Mouse (Mus musculus) kidney, postnatal 0 days (tissue): ENCODE measurements around the gene Agtpbp1. TPM values are rescaled to one million over a fixed set of nuclear protein-coding genes. Genes with fewer than 3 reads are reported as not detected.

Source experiments
- ATAC-seq: fragments of 200-750 bp; cut with Nextera tagmentation; replicated peaks from 2 replicates; pipeline ENCODE4 v1.8.0; 2017; ENCODE audit warnings: low read depth, moderate number of reproducible peaks, moderate TSS enrichment, moderate library complexity; ENCODE audit not compliant: low FRiP score
- DNase-seq: peaks from one replicate; pipeline ENCODE4 v3.0.0-alpha.2; 2016; ENCODE audit warnings: low spot score
- H3K27ac ChIP-seq: fragments of 300-500 bp; sonication (generic); 2 replicates; pipeline ENCODE4 v1.5.1; 2014; ENCODE audit warnings: mild to moderate bottlenecking
- H3K27me3 ChIP-seq: fragments of 300-500 bp; sonication (generic); 2 replicates; pipeline ENCODE4 v1.6.1; 2014; ENCODE audit warnings: low read length, mixed read lengths; ENCODE audit not compliant: insufficient read depth
- H3K36me3 ChIP-seq: fragments of 300-500 bp; sonication (generic); 2 replicates; pipeline ENCODE4 v1.6.1; 2014; ENCODE audit warnings: low read length, mixed read lengths; ENCODE audit not compliant: insufficient read depth
- H3K4me1 ChIP-seq: fragments of 300-500 bp; sonication (generic); replicated peaks from 2 replicates; pipeline ENCODE4 v1.6.1; 2014; ENCODE audit warnings: antibody characterized with exemption, low read length, mixed read lengths; ENCODE audit not compliant: insufficient read depth
- H3K4me2 ChIP-seq: fragments of 300-500 bp; sonication (generic); 2 replicates; pipeline ENCODE4 v1.6.1; 2014; ENCODE audit warnings: mild to moderate bottlenecking, low read length, moderate library complexity, mixed read lengths
- H3K4me3 ChIP-seq: fragments of 300-500 bp; sonication (generic); replicated peaks from 2 replicates; pipeline ENCODE4 v1.5.1; 2014; ENCODE audit warnings: low read depth, low read length
- H3K9ac ChIP-seq: fragments of 300-500 bp; sonication (generic); 2 replicates; pipeline ENCODE4 v1.6.1; 2014; ENCODE audit warnings: low read depth, low read length
- H3K9me3 ChIP-seq: fragments of 300-500 bp; sonication (generic); replicated peaks from 2 replicates; pipeline ENCODE4 v1.6.1; 2016; ENCODE audit warnings: low read length, inconsistent platforms, mixed read lengths
- CTCF ChIP-seq: IDR thresholded peaks from 2 replicates; pipeline ENCODE4 v1.5.1; 2016; ENCODE audit warnings: antibody characterized with exemption, low read depth, mild to moderate bottlenecking, moderate library complexity
- WGBS: fragments of 180-500 bp; shearing (Covaris S2); extraction: QIAGEN DNeasy Blood & Tissue Kit; methylation state at CpG from one replicate; pipeline ENCODE4 v1.1.7; 2014; 5-methylcytosine and 5-hydroxymethylcytosine counted together
- polyA plus RNA-seq: library from polyadenylated mRNA; unstranded; fragments of >200 nt; fragmentation: Nextera tagmentation; extraction: Ambion mirVana; gene quantifications from 2 replicates; pipeline ENCODE4 v1.2.1, GENCODE M21; 2015

Gene Agtpbp1
- polyA plus RNA-seq, 1 experiment from 2014 or later = 10.1 TPM

GRCm38 (mm10) chr13:59447130-59447529 is 137.9 kb downstream of the Agtpbp1 start:
- Histone ChIP-seq H3K4me3 (no peak overlapping the region), H3K36me3 (no peaks in the 10 kb centered on the region), H3K27me3 (no peaks in the 10 kb centered on the region), H3K9ac (no peak overlapping the region), H3K27ac (no peak overlapping the region), H3K4me2 (no peak overlapping the region), H3K9me3 (no peaks in the 10 kb centered on the region), H3K4me1 (no peaks in the 10 kb centered on the region)
- TF ChIP-seq CTCF = no peak
- ATAC-seq (no peak), DNase-seq (no peak)
- WGBS = 70% methylated on average over 7 of the region's 7 CpGs

- no peaks in the 10 kb centered on the region for H3K9me3 ChIP-seq
- H3K9ac ChIP-seq = no peak overlapping the region
- DNase-seq = no peak
- no peaks in the 10 kb centered on the region for H3K4me1 ChIP-seq
- no peak overlapping the region for H3K4me3 ChIP-seq
- no peaks in the 10 kb centered on the region for H3K27me3 ChIP-seq
- no peak for TF ChIP-seq CTCF
- WGBS = 81% methylated on average over 5 of the region's 5 CpGs
- no peak for ATAC-seq
- H3K27ac ChIP-seq = no peak overlapping the region
- no peak overlapping the region for H3K4me2 ChIP-seq
- H3K36me3 ChIP-seq = no peaks in the 10 kb centered on the region
Measured at GRCm38 (mm10) chr13:59445179-59445578, 139.8 kb downstream of the Agtpbp1 start.

- H3K4me3 ChIP-seq = no peak overlapping the region
- no peak overlapping the region for H3K27ac ChIP-seq
- no peak overlapping the region for H3K4me2 ChIP-seq
- H3K4me1 ChIP-seq = no peaks in the 10 kb centered on the region
- TF ChIP-seq CTCF = no peak
- no peak overlapping the region for H3K9ac ChIP-seq
- H3K27me3 ChIP-seq = no peaks in the 10 kb centered on the region
- 84% methylated on average over 6 of the region's 6 CpGs for WGBS
- H3K9me3 ChIP-seq = no peaks in the 10 kb centered on the region
- H3K36me3 ChIP-seq = no peaks in the 10 kb centered on the region
- ATAC-seq = no peak
- DNase-seq = no peak
Measured at GRCm38 (mm10) chr13:59444371-59444770, 140.7 kb downstream of the Agtpbp1 start.

- DNase-seq (no peak), ATAC-seq (no peak)
- no peak overlapping the region for H3K27ac ChIP-seq
- TF ChIP-seq CTCF = peak; percentile 47; the same call in 1 of the 2 replicates
- no peaks in the 10 kb centered on the region for H3K27me3 ChIP-seq
- H3K9ac ChIP-seq = no peak overlapping the region
- no peaks in the 10 kb centered on the region for H3K9me3 ChIP-seq
- no peaks in the 10 kb centered on the region for H3K36me3 ChIP-seq
- WGBS = 74% methylated on average over 1 of the region's 1 CpGs
- H3K4me2 ChIP-seq = no peak overlapping the region
- H3K4me1 ChIP-seq = no peaks in the 10 kb centered on the region
- no peak overlapping the region for H3K4me3 ChIP-seq
Measured at GRCm38 (mm10) chr13:59439683-59440082, 145.3 kb downstream of the Agtpbp1 start.

GRCm38 (mm10) chr13:59434554-59434953 is 150.5 kb downstream of the Agtpbp1 start:
- Histone ChIP-seq H3K4me1 (no peaks in the 10 kb centered on the region), H3K4me3 (no peak overlapping the region), H3K9me3 (no peaks in the 10 kb centered on the region), H3K27ac (no peak overlapping the region), H3K27me3 (no peaks in the 10 kb centered on the region), H3K4me2 (no peak overlapping the region), H3K9ac (no peak overlapping the region), H3K36me3 (no peaks in the 10 kb centered on the region)
- no peak for DNase-seq
- ATAC-seq = no peak
- TF ChIP-seq CTCF = peak; percentile 59
- 100% methylated on average over 1 of the region's 1 CpGs for WGBS

- ATAC-seq (no peak), DNase-seq (peak; percentile 38)
- Histone ChIP-seq H3K36me3 (no peaks in the 10 kb centered on the region), H3K4me1 (no peaks in the 10 kb centered on the region), H3K27ac (no peak overlapping the region), H3K9me3 (no peaks in the 10 kb centered on the region), H3K9ac (no peak overlapping the region), H3K4me2 (peak overlapping the region; percentile 40), H3K4me3 (no peak overlapping the region), H3K27me3 (no peaks in the 10 kb centered on the region)
- 45% methylated on average over 18 of the region's 18 CpGs for WGBS
- no peak for TF ChIP-seq CTCF
Measured at GRCm38 (mm10) chr13:59431124-59431864, 153.7 kb downstream of the Agtpbp1 start.
